Mouse (Mus musculus): ENCODE data around the gene Zc3h8. TPM values are rescaled to one million over a fixed set of nuclear protein-coding genes. Genes with fewer than 3 reads are reported as not detected.

Zc3h8 gene
- 9.2 TPM in 2 replicates for polyA plus RNA-seq (2016; fragmentation: Nextera tagmentation; extraction: Ambion mirVana)

- Histone ChIP-seq H3K4me1 (peaks cover 6% of the 10 kb centered on the region; the same call in 1 of the 2 replicates), H3K9ac (replicated peaks) (peak within 1 kb of the TSS; percentile 64), H3K9me3 (no peaks in the 10 kb centered on the region), H3K27ac (replicated peaks) (peak within 1 kb of the TSS; percentile 82), H3K4me3 (peak within 1 kb of the TSS; percentile 76), H3K36me3 (no peaks in the 10 kb centered on the region), H3K27me3 (0 out of 2 replicates have a peak, but pooled peaks cover 6% of the 10 kb centered on the region), H3K4me2 (replicated peaks) (peak within 1 kb of the TSS; percentile 79)
- peak; percentile 93 for ATAC-seq (ENCODE audit: low FRiP score, low read depth)
- 2% methylated on average over 65 of the region's 65 CpGs for WGBS
These were observed at the start of gene Zc3h8 for GRCm38 (mm10) chr2:128943538-128944528. Gene Zc3h8, minus strand, starts transcription at chr2:128944077.

- no peak for ATAC-seq (ENCODE audit: low FRiP score, low read depth)
- no peaks in the 10 kb centered on the region for H3K9me3 ChIP-seq
- H3K9ac ChIP-seq (replicated peaks): no peak overlapping the region
- peaks cover 5% of the 10 kb centered on the region; the same call in 1 of the 2 replicates for H3K4me1 ChIP-seq
- no peak overlapping the region for H3K4me2 ChIP-seq (replicated peaks)
- 84% methylated on average over 3 of the region's 3 CpGs for WGBS
- no peaks in the 10 kb centered on the region for H3K36me3 ChIP-seq
- no peak overlapping the region for H3K27ac ChIP-seq (replicated peaks)
- no peak overlapping the region for H3K4me3 ChIP-seq
- no peaks in the 10 kb centered on the region for H3K27me3 ChIP-seq
These were observed 40.9 kb upstream of the Zc3h8 start for GRCm38 (mm10) chr2:128984746-128985145.

- no peak for ATAC-seq (ENCODE audit: low FRiP score, low read depth)
These were observed 31.7 kb upstream of the Zc3h8 start for GRCm38 (mm10) chr2:128975572-128975971.

GRCm38 (mm10) chr2:128972301-128972700, 28.4 kb upstream of the Zc3h8 start:
- Histone ChIP-seq H3K4me2 (replicated peaks) (no peak overlapping the region), H3K36me3 (no peaks in the 10 kb centered on the region), H3K27ac (replicated peaks) (no peak overlapping the region), H3K4me3 (no peak overlapping the region), H3K4me1 (no peaks in the 10 kb centered on the region), H3K9ac (replicated peaks) (no peak overlapping the region), H3K9me3 (no peaks in the 10 kb centered on the region), H3K27me3 (no peaks in the 10 kb centered on the region)
- no peak for ATAC-seq (ENCODE audit: low FRiP score, low read depth)

More at GRCm38 (mm10) chr2:128975572-128975971, 31.7 kb upstream of the Zc3h8 start:
- Histone ChIP-seq H3K4me1 (no peaks in the 10 kb centered on the region), H3K36me3 (no peaks in the 10 kb centered on the region), H3K9ac (replicated peaks) (no peak overlapping the region), H3K27me3 (no peaks in the 10 kb centered on the region), H3K4me3 (no peak overlapping the region), H3K4me2 (replicated peaks) (no peak overlapping the region), H3K9me3 (no peaks in the 10 kb centered on the region), H3K27ac (replicated peaks) (no peak overlapping the region)
- WGBS: 83% methylated on average over 4 of the region's 4 CpGs

GRCm38 (mm10) chr2:128968475-128969083, 24.7 kb upstream of the Zc3h8 start:
- H3K4me1 ChIP-seq: peaks cover 7% of the 10 kb centered on the region; the same call in 1 of the 2 replicates
- H3K27ac ChIP-seq (replicated peaks): peak overlapping the region; percentile 100
- ATAC-seq (ENCODE audit: low FRiP score, low read depth): no peak

GRCm38 (mm10) chr2:128967661-128968441, 24.0 kb upstream of the Zc3h8 start, which contains the start of gene Gm10762:
Gene Gm10762, minus strand, starts transcription at chr2:128967725.
- H3K27me3 ChIP-seq: no peaks in the 10 kb centered on the region
- peak within 1 kb of the TSS; percentile 54 for H3K4me2 ChIP-seq (replicated peaks)
- peak within 1 kb of the TSS; percentile 99 for H3K9ac ChIP-seq (replicated peaks)
- H3K4me3 ChIP-seq: peak within 1 kb of the TSS; percentile 90
- 2% methylated on average over 67 of the region's 80 CpGs for WGBS
- peaks cover 7% of the 10 kb centered on the region; the same call in 1 of the 2 replicates for H3K4me1 ChIP-seq
- ATAC-seq (ENCODE audit: low FRiP score, low read depth): peak; percentile 79
- H3K9me3 ChIP-seq: no peaks in the 10 kb centered on the region
- no peaks in the 10 kb centered on the region for H3K36me3 ChIP-seq
- peak within 1 kb of the TSS; percentile 100 for H3K27ac ChIP-seq (replicated peaks)

More at GRCm38 (mm10) chr2:128968475-128969083, 24.7 kb upstream of the Zc3h8 start:
- Histone ChIP-seq H3K27me3 (no peaks in the 10 kb centered on the region), H3K9ac (replicated peaks) (no peak overlapping the region; the same call in 1 of the 2 replicates), H3K9me3 (no peaks in the 10 kb centered on the region), H3K4me3 (peak overlapping the region; percentile 90), H3K36me3 (no peaks in the 10 kb centered on the region), H3K4me2 (replicated peaks) (peak overlapping the region; percentile 54)

- Histone ChIP-seq H3K36me3 (no peaks in the 10 kb centered on the region), H3K27ac (replicated peaks) (peak within 1 kb of the TSS; percentile 100), H3K27me3 (no peaks in the 10 kb centered on the region), H3K4me1 (peaks cover 7% of the 10 kb centered on the region; the same call in 1 of the 2 replicates), H3K9ac (replicated peaks) (peak within 1 kb of the TSS; percentile 99), H3K4me3 (peak within 1 kb of the TSS; percentile 90), H3K4me2 (replicated peaks) (peak within 1 kb of the TSS; percentile 54), H3K9me3 (no peaks in the 10 kb centered on the region)
- ATAC-seq (ENCODE audit: low FRiP score, low read depth): peak; percentile 96
- WGBS: 1% methylated on average over 65 of the region's 65 CpGs
These were observed 23.0 kb upstream of the Zc3h8 start, which contains the start of gene Zc3h6 for GRCm38 (mm10) chr2:128966641-128967580. Gene Zc3h6, plus strand, starts transcription at chr2:128967402.

GRCm38 (mm10) chr2:128966236-128966635, 22.4 kb upstream of the Zc3h8 start:
- ATAC-seq (ENCODE audit: low FRiP score, low read depth): no peak
- H3K36me3 ChIP-seq: no peaks in the 10 kb centered on the region
- WGBS: 7% methylated on average over 6 of the region's 6 CpGs
- H3K27me3 ChIP-seq: no peaks in the 10 kb centered on the region
- H3K4me3 ChIP-seq: peak overlapping the region; percentile 90
- peak overlapping the region; percentile 100 for H3K27ac ChIP-seq (replicated peaks)
- H3K9me3 ChIP-seq: no peaks in the 10 kb centered on the region
- H3K4me1 ChIP-seq: peaks cover 7% of the 10 kb centered on the region; the same call in 1 of the 2 replicates
- H3K4me2 ChIP-seq (replicated peaks): peak overlapping the region; percentile 54
- peak overlapping the region; percentile 43 for H3K9ac ChIP-seq (replicated peaks)

GRCm38 (mm10) chr2:128965505-128966105, 21.7 kb upstream of the Zc3h8 start:
- ATAC-seq (ENCODE audit: low FRiP score, low read depth): no peak
- peak overlapping the region; percentile 100 for H3K27ac ChIP-seq (replicated peaks)
- 39% methylated on average over 5 of the region's 5 CpGs for WGBS

GRCm38 (mm10) chr2:128954186-128954585, 10.3 kb upstream of the Zc3h8 start:
- Histone ChIP-seq H3K9me3 (no peaks in the 10 kb centered on the region), H3K36me3 (no peaks in the 10 kb centered on the region)
- no peak for ATAC-seq (ENCODE audit: low FRiP score, low read depth)

More at GRCm38 (mm10) chr2:128965505-128966105, 21.7 kb upstream of the Zc3h8 start:
- Histone ChIP-seq H3K9me3 (no peaks in the 10 kb centered on the region), H3K4me1 (peaks cover 7% of the 10 kb centered on the region; the same call in 1 of the 2 replicates), H3K4me2 (replicated peaks) (peak overlapping the region; percentile 54), H3K27me3 (no peaks in the 10 kb centered on the region), H3K9ac (replicated peaks) (no peak overlapping the region), H3K4me3 (peak overlapping the region; percentile 6; the same call in 1 of the 2 replicates), H3K36me3 (no peaks in the 10 kb centered on the region)

More at GRCm38 (mm10) chr2:128954186-128954585, 10.3 kb upstream of the Zc3h8 start:
- no peak overlapping the region for H3K27ac ChIP-seq (replicated peaks)
- no peak overlapping the region for H3K9ac ChIP-seq (replicated peaks)
- no peak overlapping the region for H3K4me3 ChIP-seq
- H3K4me2 ChIP-seq (replicated peaks): no peak overlapping the region
- H3K4me1 ChIP-seq: no peaks in the 10 kb centered on the region
- no peaks in the 10 kb centered on the region for H3K27me3 ChIP-seq
